Mouse (Mus musculus) limb, embryonic 13.5 days (tissue): Measurements from ENCODE around the gene Trim30d. TPM values are rescaled to one million over a fixed set of nuclear protein-coding genes. Genes with fewer than 3 reads are reported as not detected.
"Not testable (repeated sequence)": the region's sequence is repeated elsewhere in the genome, so short reads cannot be mapped to it uniquely, and the experiment has no call there.

Experiments used
- ATAC-seq: fragments of 200-750 bp; cut with Nextera tagmentation; 2 replicates; pipeline ENCODE4 v1.8.0; 2017; ENCODE audit warnings: low read depth, moderate number of reproducible peaks, moderate TSS enrichment; ENCODE audit not compliant: low FRiP score
- H3K27ac ChIP-seq: fragments of 300-500 bp; sonication (generic); 2 replicates; pipeline ENCODE4 v1.5.1; 2015; ENCODE audit warnings: inconsistent platforms, mild to moderate bottlenecking, moderate library complexity
- H3K27me3 ChIP-seq: fragments of 300-500 bp; sonication (generic); 2 replicates; pipeline ENCODE4 v1.6.1; 2015; ENCODE audit warnings: mild to moderate bottlenecking, inconsistent platforms
- H3K36me3 ChIP-seq: fragments of 300-500 bp; sonication (generic); 2 replicates; pipeline ENCODE4 v1.6.1; 2015; ENCODE audit warnings: inconsistent platforms, mild to moderate bottlenecking, moderate library complexity
- H3K4me1 ChIP-seq: fragments of 300-500 bp; sonication (generic); 2 replicates; pipeline ENCODE4 v1.6.1; 2015; ENCODE audit warnings: inconsistent platforms
- H3K4me2 ChIP-seq: fragments of 300-500 bp; sonication (generic); replicated peaks from 2 replicates; pipeline ENCODE4 v1.6.1; 2015; ENCODE audit warnings: inconsistent platforms, mild to moderate bottlenecking, moderate library complexity
- H3K4me3 ChIP-seq: fragments of 300-500 bp; sonication (generic); 2 replicates; pipeline ENCODE4 v1.5.1; 2015; ENCODE audit warnings: moderate library complexity, mild to moderate bottlenecking, inconsistent platforms
- H3K9ac ChIP-seq: fragments of 300-500 bp; sonication (generic); 2 replicates; pipeline ENCODE4 v1.6.1; 2015; ENCODE audit warnings: mild to moderate bottlenecking, inconsistent platforms
- H3K9me3 ChIP-seq: fragments of 300-500 bp; sonication (generic); 2 replicates; pipeline ENCODE4 v1.6.1; 2016; ENCODE audit warnings: inconsistent platforms
- WGBS: fragments of 180-500 bp; shearing (Covaris S2); methylation state at CpG from one replicate; pipeline ENCODE4 v1.1.7; 2015; 5-methylcytosine and 5-hydroxymethylcytosine counted together
- polyA plus RNA-seq: library from polyadenylated mRNA; unstranded; fragments of >200 nt; fragmentation: Nextera tagmentation; extraction: Ambion mirVana; gene quantifications from 2 replicates; pipeline ENCODE4 v1.2.1, GENCODE M21; 2015

Trim30d gene
- polyA plus RNA-seq = 0.31 and 0.36 TPM in 2 replicates

GRCm38 (mm10) chr7:104507421-104508065, at the start of gene Trim30d:
Trim30d (minus strand) TSS chr7:104507849.
- not testable (repeated sequence) for H3K4me2 ChIP-seq, H3K9me3 ChIP-seq, ATAC-seq, H3K4me3 ChIP-seq, H3K36me3 ChIP-seq, H3K27me3 ChIP-seq, H3K9ac ChIP-seq, H3K4me1 ChIP-seq, H3K27ac ChIP-seq

DNA sequence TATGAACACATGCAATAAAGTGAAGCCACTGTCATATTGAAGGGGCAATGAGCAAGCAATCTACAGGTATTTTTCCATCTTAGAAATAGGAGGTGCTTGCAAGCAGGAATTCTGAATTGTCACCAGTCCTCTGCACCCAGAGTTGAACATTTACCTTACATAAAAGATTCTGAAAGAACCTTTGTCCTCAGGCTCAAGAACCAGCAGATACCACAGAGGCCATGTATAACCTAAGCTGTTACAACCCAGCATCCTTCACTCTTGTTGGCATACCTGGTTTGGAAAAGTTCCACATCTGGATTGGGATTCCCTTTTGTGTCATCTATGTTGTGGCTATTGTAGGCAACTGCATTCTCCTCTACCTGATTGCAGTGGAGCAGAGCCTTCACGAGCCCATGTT, 45.1 kb upstream of the Trim30d start:
- no peak overlapping the region for H3K4me2 ChIP-seq
- no peaks in the 10 kb centered on the region for H3K9me3 ChIP-seq
- no peaks in the 10 kb centered on the region for H3K4me1 ChIP-seq
- H3K27ac ChIP-seq = no peak overlapping the region
- ATAC-seq = no peak
- H3K36me3 ChIP-seq = no peaks in the 10 kb centered on the region
- H3K4me3 ChIP-seq = no peak overlapping the region
- no peaks in the 10 kb centered on the region for H3K27me3 ChIP-seq
- WGBS = 67% methylated on average over 1 of the region's 1 CpGs
- H3K9ac ChIP-seq = no peak overlapping the region

DNA sequence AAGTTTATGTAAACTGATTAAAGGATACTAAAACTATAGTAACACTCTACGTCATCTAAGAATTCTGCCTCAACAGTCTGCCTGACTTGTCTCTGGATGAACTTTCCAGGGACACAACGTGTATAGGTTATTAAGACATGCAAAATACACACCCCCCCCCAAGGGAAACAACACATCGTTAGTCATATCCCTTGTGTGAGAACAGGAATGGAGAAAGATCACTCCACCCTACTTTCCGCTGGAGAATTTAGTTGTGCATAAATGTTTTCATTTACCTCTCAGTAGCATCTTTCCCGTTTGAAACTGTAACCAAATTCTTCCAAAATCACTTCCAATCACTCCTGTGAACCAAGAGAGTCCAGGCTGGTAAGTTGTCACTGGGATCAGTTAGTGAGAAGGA, 42.2 kb upstream of the Trim30d start, which contains the start of gene Olfr651:
Gene Olfr651 (plus strand): TSS at position 301 of the 400 bp plus-strand sequence.
- no peak within 1 kb of the TSS for H3K27ac ChIP-seq
- H3K36me3 ChIP-seq = no peaks in the 10 kb centered on the region
- no peaks in the 10 kb centered on the region for H3K27me3 ChIP-seq
- H3K9me3 ChIP-seq = no peaks in the 10 kb centered on the region
- H3K9ac ChIP-seq = no peak within 1 kb of the TSS
- no peaks in the 10 kb centered on the region for H3K4me1 ChIP-seq
- H3K4me2 ChIP-seq = no peak within 1 kb of the TSS
- no peak within 1 kb of the TSS for H3K4me3 ChIP-seq
- ATAC-seq = no peak
- 79% methylated on average over 5 of the region's 5 CpGs for WGBS

DNA sequence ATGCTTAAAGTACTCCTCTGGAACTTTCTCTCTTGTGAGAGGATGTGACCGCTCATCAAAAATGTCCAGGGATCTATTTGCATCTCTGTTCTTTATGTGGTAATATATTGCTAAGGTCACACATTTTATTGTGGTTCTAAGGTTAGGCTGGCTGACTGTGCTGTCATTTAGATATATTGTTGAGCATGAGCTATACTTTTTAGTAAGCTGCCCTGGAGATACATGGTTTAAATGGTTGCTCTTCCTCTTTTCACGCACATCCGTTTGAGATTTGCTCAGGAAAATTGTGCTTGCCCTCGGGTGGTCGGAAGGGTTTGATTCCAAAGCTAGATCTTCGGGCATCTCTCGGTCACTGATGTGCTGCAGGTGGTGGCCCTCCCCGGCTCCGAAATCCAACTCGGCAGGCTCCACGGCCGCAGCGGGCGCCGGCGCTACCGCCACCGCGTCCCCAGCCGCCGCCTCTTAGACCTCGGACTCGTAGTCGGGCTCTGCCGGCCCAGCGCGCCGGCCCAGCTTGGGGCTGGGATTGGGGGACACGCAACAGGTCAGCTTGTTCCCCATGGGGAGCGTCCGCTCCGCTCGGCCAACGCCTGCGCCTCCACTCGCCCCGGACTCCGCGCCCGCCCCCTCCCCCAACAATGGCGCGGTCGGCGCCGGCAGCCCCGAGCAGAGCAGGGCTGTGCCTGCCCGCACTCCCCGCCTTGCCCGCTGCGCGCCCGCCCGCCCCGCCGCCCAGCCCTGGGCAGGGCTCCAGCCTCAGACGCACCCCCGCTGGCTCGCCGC, 5.9 kb downstream of the Trim30d start:
- Histone ChIP-seq H3K9me3 (no peaks in the 10 kb centered on the region), H3K4me3 (peak overlapping the region; percentile 48), H3K4me2 (peak overlapping the region; percentile 63), H3K27me3 (peaks cover 9% of the 10 kb centered on the region), H3K27ac (no peak overlapping the region), H3K4me1 (no peaks in the 10 kb centered on the region), H3K36me3 (no peaks in the 10 kb centered on the region), H3K9ac (peak overlapping the region; percentile 45; the same call in 1 of the 2 replicates)
- peak; percentile 78 for ATAC-seq
- 3% methylated on average over 48 of the region's 59 CpGs for WGBS

GRCm38 (mm10) chr7:104501186-104501585, 6.5 kb downstream of the Trim30d start:
- not testable (repeated sequence) for H3K9ac ChIP-seq, H3K27me3 ChIP-seq, H3K9me3 ChIP-seq, H3K27ac ChIP-seq, H3K36me3 ChIP-seq, H3K4me3 ChIP-seq, ATAC-seq, H3K4me1 ChIP-seq, H3K4me2 ChIP-seq
- WGBS = 72% methylated on average over 6 of the region's 6 CpGs

- not testable (repeated sequence) for ATAC-seq, H3K9me3 ChIP-seq, H3K36me3 ChIP-seq, H3K4me2 ChIP-seq, H3K9ac ChIP-seq, H3K4me3 ChIP-seq, H3K4me1 ChIP-seq, H3K27ac ChIP-seq, H3K27me3 ChIP-seq
- WGBS = 27% methylated on average over 7 of the region's 8 CpGs
Observed at GRCm38 (mm10) chr7:104499464-104499863, 8.2 kb downstream of the Trim30d start.

DNA sequence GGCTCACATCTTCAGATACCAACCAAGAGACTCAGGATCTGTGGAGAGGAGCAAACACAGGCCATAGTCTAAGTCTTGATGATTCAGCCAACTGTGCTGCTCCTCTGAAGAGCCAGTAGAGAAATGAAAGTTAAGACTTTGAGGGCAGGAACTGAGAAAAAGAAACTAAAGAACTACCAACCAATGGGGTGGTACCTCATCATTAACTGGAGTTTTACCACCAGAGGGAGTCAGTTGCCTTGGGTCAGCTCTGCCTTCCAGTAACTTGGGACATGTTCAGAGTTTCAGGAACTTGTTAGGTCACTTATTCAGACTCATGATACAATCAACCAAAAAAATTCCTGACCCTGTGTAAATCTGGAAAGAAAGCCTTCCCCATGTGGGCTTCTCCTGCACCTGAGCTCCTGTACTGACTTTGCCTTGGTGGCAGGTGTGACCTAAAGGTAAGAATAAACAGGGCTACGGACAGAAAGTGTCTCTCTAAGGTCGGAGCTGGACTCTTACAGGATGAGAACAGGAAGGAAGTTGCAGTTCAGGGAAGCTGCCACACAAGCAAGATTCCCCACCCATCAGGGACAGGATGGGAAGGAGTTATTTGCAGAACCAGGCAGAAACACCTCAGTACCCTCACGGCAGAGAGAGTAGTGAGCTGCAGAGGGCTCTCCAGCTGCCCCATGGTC, 42.4 kb downstream of the Trim30d start, which contains the start of gene Trim30a:
Gene Trim30a (minus strand): TSS at position 129 of the 680 bp plus-strand sequence.
- ATAC-seq = no peak

GRCm38 (mm10) chr7:104445961-104446645, 61.5 kb downstream of the Trim30d start:
- H3K36me3 ChIP-seq = no peaks in the 10 kb centered on the region
- no peaks in the 10 kb centered on the region for H3K4me1 ChIP-seq
- WGBS = 45% methylated on average over 2 of the region's 2 CpGs
- H3K9ac ChIP-seq = no peak overlapping the region
- no peak overlapping the region for H3K4me2 ChIP-seq
- H3K27ac ChIP-seq = no peak overlapping the region
- H3K27me3 ChIP-seq = no peaks in the 10 kb centered on the region
- H3K9me3 ChIP-seq = no peaks in the 10 kb centered on the region
- H3K4me3 ChIP-seq = no peak overlapping the region
- ATAC-seq = no peak

More for the DNA sequence above, 42.4 kb downstream of the Trim30d start, which contains the start of gene Trim30a:
- Histone ChIP-seq H3K27ac (no peak within 1 kb of the TSS), H3K36me3 (no peaks in the 10 kb centered on the region), H3K9ac (no peak within 1 kb of the TSS), H3K4me2 (no peak within 1 kb of the TSS), H3K9me3 (no peaks in the 10 kb centered on the region), H3K4me1 (no peaks in the 10 kb centered on the region), H3K4me3 (no peak within 1 kb of the TSS), H3K27me3 (no peaks in the 10 kb centered on the region)
- 71% methylated on average over 3 of the region's 3 CpGs for WGBS

Other genes starting within 250 kb of the Trim30d start
- gene Trim5, start 219.8 kb downstream of the Trim30d start, polyA plus RNA-seq = 0.10 and 0.41 TPM in 2 replicates
- 6.1 and 7.1 TPM in 2 replicates for gene Trim12a, start 192.4 kb downstream of the Trim30d start, polyA plus RNA-seq
- gene Trim34b, start 178.4 kb downstream of the Trim30d start, polyA plus RNA-seq = 0.17 TPM in 1 of 2 replicates, not detected in the other
- gene Trim12c, start 154.5 kb downstream of the Trim30d start, polyA plus RNA-seq = 2.4 and 2.7 TPM in 2 replicates
- 0.05 TPM in 1 of 2 replicates, not detected in the other for gene Trim30b, start 138.0 kb downstream of the Trim30d start, polyA plus RNA-seq
- 0.22 TPM in 1 of 2 replicates, not detected in the other for gene Trim30c, start 107.0 kb downstream of the Trim30d start, polyA plus RNA-seq
- gene Trim30a, start 42.7 kb downstream of the Trim30d start, polyA plus RNA-seq = 1.0 and 1.2 TPM in 2 replicates
- not detected in 2 replicates for gene Olfr651, start 42.3 kb upstream of the Trim30d start, polyA plus RNA-seq
- gene Olfr652, start 53.1 kb upstream of the Trim30d start, polyA plus RNA-seq = not detected in 2 replicates
- not detected in 2 replicates for gene Olfr653, start 69.5 kb upstream of the Trim30d start, polyA plus RNA-seq
- gene Olfr654, start 79.2 kb upstream of the Trim30d start, polyA plus RNA-seq = not detected in 2 replicates
- gene Olfr655, start 93.9 kb upstream of the Trim30d start, polyA plus RNA-seq = not detected in 2 replicates
- gene Olfr656, start 106.1 kb upstream of the Trim30d start, polyA plus RNA-seq = not detected in 2 replicates
- gene Olfr657, start 116.9 kb upstream of the Trim30d start, polyA plus RNA-seq = not detected in 2 replicates
- not detected in 2 replicates for gene Olfr658, start 139.5 kb upstream of the Trim30d start, polyA plus RNA-seq
- not detected in 2 replicates for gene Olfr659, start 158.9 kb upstream of the Trim30d start, polyA plus RNA-seq
- gene Olfr661, start 178.7 kb upstream of the Trim30d start, polyA plus RNA-seq = not detected in 2 replicates